Mouse (Mus musculus): ENCODE results near the gene Cactin. TPM values are rescaled to one million over a fixed set of nuclear protein-coding genes. Genes with fewer than 3 reads are reported as not detected.

Gene Cactin
- polyA plus RNA-seq, 1 experiment from 2014 or later: 26.7 TPM

- Histone ChIP-seq H3K9ac (ENCODE audit: low read length) (peak overlapping the region; percentile 67), H3K36me3 (ENCODE audit: control insufficient read depth, insufficient read depth, low read length) (no peaks in the 10 kb centered on the region), H3K4me1 (ENCODE audit: control insufficient read depth, insufficient read depth, low read length) (peaks cover 35% of the 10 kb centered on the region), H3K27me3 (ENCODE audit: control insufficient read depth, insufficient read depth, low read length) (peaks cover 14% of the 10 kb centered on the region), H3K9me3 (replicated peaks; ENCODE audit: control insufficient read depth, low read length) (no peaks in the 10 kb centered on the region), H3K27ac (ENCODE audit: low read length) (peak overlapping the region; percentile 84), H3K4me3 (replicated peaks; ENCODE audit: low read length) (no peak overlapping the region), H3K4me2 (ENCODE audit: low read depth, low read length) (peak overlapping the region; percentile 62; the same call in 1 of the 2 replicates)
- ATAC-seq (ENCODE audit: insufficient read depth, low FRiP score): no peak
- 24% methylated on average over 6 of the region's 6 CpGs for WGBS
Observed at GRCm38 (mm10) chr10:81286586-81286985, 34.3 kb upstream of the Cactin start.

GRCm38 (mm10) chr10:81287513-81288157 is 33.3 kb upstream of the Cactin start:
- ATAC-seq (ENCODE audit: insufficient read depth, low FRiP score): no peak
- Histone ChIP-seq H3K27ac (ENCODE audit: low read length) (peak overlapping the region; percentile 84; the same call in 1 of the 2 replicates), H3K9me3 (replicated peaks; ENCODE audit: control insufficient read depth, low read length) (no peaks in the 10 kb centered on the region), H3K36me3 (ENCODE audit: control insufficient read depth, insufficient read depth, low read length) (no peaks in the 10 kb centered on the region), H3K4me2 (ENCODE audit: low read depth, low read length) (0 out of 2 replicates have a peak overlapping the region, but pooled peaks have one; percentile 25), H3K27me3 (ENCODE audit: control insufficient read depth, insufficient read depth, low read length) (peaks cover 14% of the 10 kb centered on the region), H3K4me1 (ENCODE audit: control insufficient read depth, insufficient read depth, low read length) (peaks cover 35% of the 10 kb centered on the region), H3K4me3 (replicated peaks; ENCODE audit: low read length) (no peak overlapping the region), H3K9ac (ENCODE audit: low read length) (peak overlapping the region; percentile 10; the same call in 1 of the 2 replicates)
- 58% methylated on average over 8 of the region's 8 CpGs for WGBS

- no peak for ATAC-seq (ENCODE audit: insufficient read depth, low FRiP score)
- peaks cover 14% of the 10 kb centered on the region for H3K27me3 ChIP-seq (ENCODE audit: control insufficient read depth, insufficient read depth, low read length)
- H3K4me2 ChIP-seq (ENCODE audit: low read depth, low read length): peak overlapping the region; percentile 25; the same call in 1 of the 2 replicates
- peaks cover 36% of the 10 kb centered on the region for H3K4me1 ChIP-seq (ENCODE audit: control insufficient read depth, insufficient read depth, low read length)
- H3K36me3 ChIP-seq (ENCODE audit: control insufficient read depth, insufficient read depth, low read length): no peaks in the 10 kb centered on the region
- H3K9ac ChIP-seq (ENCODE audit: low read length): no peak overlapping the region
- no peaks in the 10 kb centered on the region for H3K9me3 ChIP-seq (replicated peaks; ENCODE audit: control insufficient read depth, low read length)
- no peak overlapping the region for H3K27ac ChIP-seq (ENCODE audit: low read length)
- 30% methylated on average over 6 of the region's 6 CpGs for WGBS
- no peak overlapping the region for H3K4me3 ChIP-seq (replicated peaks; ENCODE audit: low read length)
Observed at GRCm38 (mm10) chr10:81288601-81289000, 32.3 kb upstream of the Cactin start.

GRCm38 (mm10) chr10:81289278-81289677 is 31.6 kb upstream of the Cactin start:
- ATAC-seq (ENCODE audit: insufficient read depth, low FRiP score): no peak
- under 1% methylated on average over 7 of the region's 7 CpGs for WGBS
- peak overlapping the region; percentile 66 for H3K9ac ChIP-seq (ENCODE audit: low read length)

DNA sequence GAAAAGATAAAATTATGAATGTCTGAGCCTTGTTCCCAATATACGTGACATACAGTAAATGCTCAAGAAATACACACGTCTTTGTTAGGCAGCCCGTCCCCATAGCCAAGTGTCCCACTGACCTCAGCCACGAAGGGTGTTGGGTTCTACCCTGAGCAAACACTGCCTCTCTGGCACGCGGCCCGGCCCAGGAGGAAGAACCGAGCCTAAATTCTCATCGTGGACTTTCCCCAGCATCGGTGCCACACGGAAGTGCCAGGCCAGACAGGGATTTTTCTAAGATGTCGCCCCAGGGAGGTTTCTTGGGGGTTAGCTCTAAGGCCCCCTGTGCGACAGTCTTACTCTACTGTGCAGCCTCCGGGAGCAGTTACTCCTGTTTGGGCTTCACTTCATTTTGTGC is 31.1 kb upstream of the Cactin start:
- WGBS: 41% methylated on average over 14 of the region's 14 CpGs
- Histone ChIP-seq H3K9ac (ENCODE audit: low read length) (peak overlapping the region; percentile 66), H3K36me3 (ENCODE audit: control insufficient read depth, insufficient read depth, low read length) (no peaks in the 10 kb centered on the region), H3K4me2 (ENCODE audit: low read depth, low read length) (peak overlapping the region; percentile 45), H3K27ac (ENCODE audit: low read length) (peak overlapping the region; percentile 94), H3K4me3 (replicated peaks; ENCODE audit: low read length) (peak overlapping the region; percentile 47), H3K9me3 (replicated peaks; ENCODE audit: control insufficient read depth, low read length) (no peaks in the 10 kb centered on the region), H3K27me3 (ENCODE audit: control insufficient read depth, insufficient read depth, low read length) (peaks cover 7% of the 10 kb centered on the region), H3K4me1 (ENCODE audit: control insufficient read depth, insufficient read depth, low read length) (peaks cover 40% of the 10 kb centered on the region)
- ATAC-seq (ENCODE audit: insufficient read depth, low FRiP score): no peak

More at GRCm38 (mm10) chr10:81289278-81289677, 31.6 kb upstream of the Cactin start:
- peak overlapping the region; percentile 94 for H3K27ac ChIP-seq (ENCODE audit: low read length)
- peak overlapping the region; percentile 47 for H3K4me3 ChIP-seq (replicated peaks; ENCODE audit: low read length)
- peaks cover 12% of the 10 kb centered on the region for H3K27me3 ChIP-seq (ENCODE audit: control insufficient read depth, insufficient read depth, low read length)
- H3K4me1 ChIP-seq (ENCODE audit: control insufficient read depth, insufficient read depth, low read length): peaks cover 39% of the 10 kb centered on the region
- H3K4me2 ChIP-seq (ENCODE audit: low read depth, low read length): peak overlapping the region; percentile 45
- H3K36me3 ChIP-seq (ENCODE audit: control insufficient read depth, insufficient read depth, low read length): no peaks in the 10 kb centered on the region
- H3K9me3 ChIP-seq (replicated peaks; ENCODE audit: control insufficient read depth, low read length): no peaks in the 10 kb centered on the region

- ATAC-seq (ENCODE audit: insufficient read depth, low FRiP score): peak; percentile 15; the same call in 1 of the 2 replicates
- Histone ChIP-seq H3K4me2 (ENCODE audit: low read depth, low read length) (peak overlapping the region; percentile 45), H3K27ac (ENCODE audit: low read length) (peak overlapping the region; percentile 94), H3K4me1 (ENCODE audit: control insufficient read depth, insufficient read depth, low read length) (peaks cover 40% of the 10 kb centered on the region), H3K9ac (ENCODE audit: low read length) (peak overlapping the region; percentile 66), H3K27me3 (ENCODE audit: control insufficient read depth, insufficient read depth, low read length) (no peaks in the 10 kb centered on the region), H3K36me3 (ENCODE audit: control insufficient read depth, insufficient read depth, low read length) (no peaks in the 10 kb centered on the region), H3K4me3 (replicated peaks; ENCODE audit: low read length) (peak overlapping the region; percentile 47), H3K9me3 (replicated peaks; ENCODE audit: control insufficient read depth, low read length) (no peaks in the 10 kb centered on the region)
- WGBS: 15% methylated on average over 24 of the region's 24 CpGs
Observed at GRCm38 (mm10) chr10:81290698-81291460, 30.0 kb upstream of the Cactin start.

- H3K27ac ChIP-seq (ENCODE audit: low read length): peak within 1 kb of the TSS; percentile 94
- no peak for ATAC-seq (ENCODE audit: insufficient read depth, low FRiP score)
- H3K36me3 ChIP-seq (ENCODE audit: control insufficient read depth, insufficient read depth, low read length): no peaks in the 10 kb centered on the region
- no peaks in the 10 kb centered on the region for H3K9me3 ChIP-seq (replicated peaks; ENCODE audit: control insufficient read depth, low read length)
- 58% methylated on average over 9 of the region's 9 CpGs for WGBS
- H3K4me3 ChIP-seq (replicated peaks; ENCODE audit: low read length): peak within 1 kb of the TSS; percentile 47
- peak within 1 kb of the TSS; percentile 45 for H3K4me2 ChIP-seq (ENCODE audit: low read depth, low read length)
- H3K27me3 ChIP-seq (ENCODE audit: control insufficient read depth, insufficient read depth, low read length): no peaks in the 10 kb centered on the region
- H3K4me1 ChIP-seq (ENCODE audit: control insufficient read depth, insufficient read depth, low read length): peaks cover 37% of the 10 kb centered on the region
- peak within 1 kb of the TSS; percentile 66 for H3K9ac ChIP-seq (ENCODE audit: low read length)
Observed at GRCm38 (mm10) chr10:81291511-81292104, 29.3 kb upstream of the Cactin start, which contains the start of gene Tjp3. Tjp3 (minus strand) TSS chr10:81291581.

DNA sequence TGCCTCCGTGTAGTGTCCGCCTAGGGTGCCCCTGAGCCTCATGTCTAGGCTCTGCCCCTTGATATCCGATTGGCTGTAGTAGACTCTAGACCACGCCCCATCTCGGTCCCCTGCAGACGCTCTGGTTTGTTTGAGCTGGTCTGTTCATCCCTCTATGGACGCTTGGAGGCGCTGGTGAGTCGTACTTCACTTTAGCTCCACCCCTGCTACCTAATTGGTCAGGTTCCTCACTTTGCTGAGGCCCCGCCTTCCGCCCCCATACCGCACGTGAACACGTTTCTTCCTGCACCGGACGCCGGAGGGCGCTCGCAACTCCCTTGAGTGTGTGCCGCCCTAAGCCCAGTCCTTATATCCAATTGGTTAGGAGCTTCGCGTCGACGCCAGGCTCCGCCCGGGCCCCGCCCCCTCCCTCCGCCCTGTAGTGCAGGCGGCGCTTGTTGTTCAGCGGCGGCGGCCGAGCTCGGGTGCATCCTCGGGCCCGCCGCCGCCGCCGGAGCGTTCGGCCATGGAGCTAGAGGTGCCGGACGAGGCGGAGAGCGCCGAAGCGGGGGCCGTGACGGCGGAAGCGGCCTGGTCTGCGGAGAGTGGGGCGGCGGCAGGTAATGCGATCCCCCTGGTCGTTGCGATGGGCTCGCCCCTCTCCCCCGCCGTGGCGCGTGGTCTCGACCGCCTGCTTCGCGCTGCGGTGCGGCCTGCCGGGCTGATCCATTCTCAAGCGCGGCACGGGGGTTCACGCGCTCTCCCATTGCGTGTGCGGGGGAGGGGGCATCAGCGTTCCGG is 28.2 kb upstream of the Cactin start, which contains the start of gene Pip5k1c:
Gene Pip5k1c, plus strand, starts transcription at position 410 of the 780 bp plus-strand sequence.
- no peaks in the 10 kb centered on the region for H3K36me3 ChIP-seq (ENCODE audit: control insufficient read depth, insufficient read depth, low read length)
- peak; percentile 92 for ATAC-seq (ENCODE audit: insufficient read depth, low FRiP score)

More for the DNA sequence above, 28.2 kb upstream of the Cactin start, which contains the start of gene Pip5k1c:
- Histone ChIP-seq H3K9me3 (replicated peaks; ENCODE audit: control insufficient read depth, low read length) (no peaks in the 10 kb centered on the region), H3K27ac (ENCODE audit: low read length) (peak within 1 kb of the TSS; percentile 94), H3K4me1 (ENCODE audit: control insufficient read depth, insufficient read depth, low read length) (peaks cover 42% of the 10 kb centered on the region), H3K27me3 (ENCODE audit: control insufficient read depth, insufficient read depth, low read length) (no peaks in the 10 kb centered on the region), H3K4me3 (replicated peaks; ENCODE audit: low read length) (peak within 1 kb of the TSS; percentile 91), H3K9ac (ENCODE audit: low read length) (peak within 1 kb of the TSS; percentile 86), H3K4me2 (ENCODE audit: low read depth, low read length) (peak within 1 kb of the TSS; percentile 97)
- WGBS: 1% methylated on average over 77 of the region's 80 CpGs

Measured in stomach, embryonic 16.5 days (tissue).